Mouse (Mus musculus) right cerebral cortex, postnatal 14 days (tissue): ENCODE data around the gene Il17re.
A peak's percentile ranks its signal among the peaks of the same experiment; 100 is the strongest.

Experiments
- DNase-seq: peaks from one replicate; pipeline ENCODE4 v3.0.0; 2022

Gene Il17re

GRCm38 (mm10) chr6:113444207-113444965 is 13.9 kb upstream of the Il17re start:
- DNase-seq, result no peak

GRCm38 (mm10) chr6:113447639-113448038 is 10.6 kb upstream of the Il17re start:
- DNase-seq, result no peak

GRCm38 (mm10) chr6:113451839-113452238 is 6.4 kb upstream of the Il17re start:
- DNase-seq, result no peak

GRCm38 (mm10) chr6:113455007-113455406 is 3.3 kb upstream of the Il17re start:
- no peak for DNase-seq

- no peak for DNase-seq
These were observed 351 bp downstream of the Il17re start for GRCm38 (mm10) chr6:113458635-113459034.

- DNase-seq, result no peak
These were observed 5.8 kb downstream of the Il17re start for GRCm38 (mm10) chr6:113464040-113464439.

GRCm38 (mm10) chr6:113465602-113466001 is 7.3 kb downstream of the Il17re start:
- no peak for DNase-seq

- DNase-seq, result no peak
These were observed 10.2 kb downstream of the Il17re start for GRCm38 (mm10) chr6:113468512-113468911.

- DNase-seq, result peak; percentile 64
These were observed 10.7 kb downstream of the Il17re start for GRCm38 (mm10) chr6:113469021-113469420.

GRCm38 (mm10) chr6:113469432-113469831 is 11.1 kb downstream of the Il17re start:
- DNase-seq, result peak; percentile 78

- no peak for DNase-seq
These were observed 13.1 kb downstream of the Il17re start, which contains the start of gene Il17rc for GRCm38 (mm10) chr6:113471297-113471936. TSS of gene Il17rc (plus strand) at chr6:113471427.

GRCm38 (mm10) chr6:113472061-113472460 is 13.8 kb downstream of the Il17re start:
- DNase-seq, result no peak

- no peak for DNase-seq
These were observed 15.0 kb downstream of the Il17re start for GRCm38 (mm10) chr6:113473246-113473645.

GRCm38 (mm10) chr6:113473715-113474114 is 15.4 kb downstream of the Il17re start:
- no peak for DNase-seq

- DNase-seq, result no peak
These were observed 19.1 kb downstream of the Il17re start for GRCm38 (mm10) chr6:113477353-113477752.

- DNase-seq, result no peak
These were observed 20.6 kb downstream of the Il17re start for GRCm38 (mm10) chr6:113478906-113479305.

- no peak for DNase-seq
These were observed 22.5 kb downstream of the Il17re start for GRCm38 (mm10) chr6:113480555-113481373.

GRCm38 (mm10) chr6:113482477-113483099 is 24.3 kb downstream of the Il17re start:
- DNase-seq, result peak; percentile 63

- peak; percentile 89 for DNase-seq
These were observed 24.9 kb downstream of the Il17re start, which contains the start of gene Creld1 for GRCm38 (mm10) chr6:113483100-113483615. TSS of gene Creld1 (plus strand) at chr6:113483297.

GRCm38 (mm10) chr6:113483729-113484128 is 25.4 kb downstream of the Il17re start:
- no peak for DNase-seq

GRCm38 (mm10) chr6:113487125-113487576 is 28.9 kb downstream of the Il17re start:
- no peak for DNase-seq

GRCm38 (mm10) chr6:113489410-113489809 is 31.1 kb downstream of the Il17re start:
- DNase-seq, result no peak
